Mouse (Mus musculus): ENCODE measurements at regions not wholly inside any gene's neighbourhood (a gene's known extent, or its start where the extent isn't known, plus 50 kb on each side); places are given as distances from the start of the nearest gene placed in this dataset.

DNA sequence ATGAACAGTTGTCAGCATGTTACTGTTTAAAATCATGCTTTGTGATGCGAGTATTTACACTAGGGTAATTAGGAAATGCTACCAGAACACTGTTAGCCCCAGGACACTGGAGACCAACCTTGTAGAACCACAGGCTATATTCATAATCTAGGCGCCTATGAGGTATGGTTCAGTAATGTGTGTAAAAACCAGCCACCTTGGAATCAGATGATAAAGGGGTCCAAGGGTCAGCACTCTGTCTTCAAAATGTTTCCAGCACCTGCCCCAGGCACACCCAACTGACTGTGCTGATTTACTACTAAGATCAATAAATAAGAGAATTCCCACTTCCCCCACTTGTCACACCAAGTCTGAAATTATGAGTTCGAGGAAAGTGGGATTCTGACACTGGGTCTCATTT is 100.8 kb upstream of the Mamld1 start:
- H3K4me3 ChIP-seq (replicated peaks), result no peak overlapping the region
- no peaks in the 10 kb centered on the region for H3K9me3 ChIP-seq (replicated peaks)
- peaks cover 12% of the 10 kb centered on the region for H3K27me3 ChIP-seq
- WGBS, result 72% methylated on average over 3 of the region's 3 CpGs
- H3K27ac ChIP-seq, result no peak overlapping the region
- no peak overlapping the region for H3K4me2 ChIP-seq
- H3K36me3 ChIP-seq, result no peaks in the 10 kb centered on the region
- no peak for ATAC-seq (replicated peaks; ENCODE audit: low FRiP score)
- no peak overlapping the region for H3K9ac ChIP-seq
- no peaks in the 10 kb centered on the region for H3K4me1 ChIP-seq

DNA sequence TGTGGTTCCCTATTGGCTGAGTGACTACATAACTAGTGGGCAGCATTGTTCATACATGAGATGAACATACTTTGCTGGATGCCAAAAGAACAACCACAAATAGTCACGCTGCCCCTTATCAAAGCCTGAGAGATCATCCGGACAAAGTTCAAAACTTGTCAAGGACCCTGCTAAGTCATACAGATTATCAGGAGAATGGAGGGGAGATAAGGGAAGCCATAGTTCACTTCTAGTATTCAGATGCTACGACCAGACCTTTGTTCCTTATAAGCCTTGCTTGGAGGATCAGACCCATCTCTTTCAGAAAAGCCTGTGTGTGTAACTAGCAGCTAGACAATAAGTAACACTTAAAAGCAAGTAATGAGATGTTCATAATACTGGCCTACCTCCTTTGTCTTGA is 97.0 kb upstream of the Mamld1 start:
- no peak overlapping the region for H3K9ac ChIP-seq
- 74% methylated on average over 3 of the region's 3 CpGs for WGBS
- no peaks in the 10 kb centered on the region for H3K4me1 ChIP-seq
- no peak overlapping the region for H3K27ac ChIP-seq
- H3K27me3 ChIP-seq, result peaks cover 14% of the 10 kb centered on the region
- no peak for ATAC-seq (replicated peaks; ENCODE audit: low FRiP score)
- no peak overlapping the region for H3K4me3 ChIP-seq (replicated peaks)
- no peaks in the 10 kb centered on the region for H3K36me3 ChIP-seq
- H3K9me3 ChIP-seq (replicated peaks), result no peaks in the 10 kb centered on the region
- no peak overlapping the region for H3K4me2 ChIP-seq
